Mouse (Mus musculus) CH12.LX (cell line): ENCODE measurements around the gene Fam219b. TPM values are rescaled to one million over a fixed set of nuclear protein-coding genes. Genes with fewer than 3 reads are reported as not detected.

Source experiments
- DNase-seq: peaks from one replicate; pipeline ENCODE4 v3.0.0-alpha.2; 2013; ENCODE audit errors: extremely low read depth
- H3K27ac ChIP-seq: 2 replicates; pipeline ENCODE4 v1.5.1; 2012; ENCODE audit warnings: low read depth, mild to moderate bottlenecking, control low read depth, moderate library complexity; ENCODE audit not compliant: insufficient read depth
- H3K27me3 ChIP-seq: replicated peaks from 2 replicates; pipeline ENCODE3; 2012; ENCODE audit warnings: inconsistent platforms
- H3K36me3 ChIP-seq, 2 experiments: replicated peaks in 1 of 2; 2 replicates each; pipeline versions ENCODE3 to v1.6.1; 2012; ENCODE audit warnings: inconsistent platforms in 1 of 2, low read length in 1 of 2, mild to moderate bottlenecking in 1 of 2, mixed read lengths in 1 of 2, moderate library complexity in 1 of 2; ENCODE audit not compliant: control insufficient read depth in 1 of 2, insufficient read depth in 1 of 2
- H3K4me1 ChIP-seq, 2 experiments: 2 replicates each; pipeline ENCODE4 v1.6.1; 2012; ENCODE audit warnings: inconsistent platforms in 1 of 2, moderate library complexity in 1 of 2; ENCODE audit not compliant: insufficient read depth in 2 of 2, control insufficient read depth in 1 of 2
- H3K4me2 ChIP-seq: 2 replicates; pipeline ENCODE4 v1.6.1; 2012; ENCODE audit warnings: low read depth, mild to moderate bottlenecking, control low read depth; ENCODE audit not compliant: poor library complexity, insufficient read depth, severe bottlenecking
- H3K4me3 ChIP-seq, 3 experiments: fragments of 150-350 bp in 1 of 3; sonication (generic) in 1 of 3; replicated peaks in 1 of 3; 2 replicates each; pipeline versions ENCODE3 to v1.5.1; 2011 to 2012; ENCODE audit warnings: low read depth in 2 of 3, low read length in 2 of 3, mild to moderate bottlenecking in 2 of 3, moderate library complexity in 2 of 3, control low read depth in 1 of 3, improper control_type of control experiment in 1 of 3, inconsistent platforms in 1 of 3, mixed read lengths in 1 of 3; ENCODE audit not compliant: poor library complexity in 1 of 3
- H3K79me2 ChIP-seq: replicated peaks from 2 replicates; pipeline ENCODE4 v1.6.1; 2012; ENCODE audit warnings: mild to moderate bottlenecking, moderate library complexity; ENCODE audit not compliant: control insufficient read depth, poor library complexity, insufficient read depth, severe bottlenecking; ENCODE audit errors: extremely low read depth
- H3K9ac ChIP-seq: 2 replicates; pipeline ENCODE4 v1.6.1; 2012; ENCODE audit warnings: low read depth, mild to moderate bottlenecking, control low read depth, moderate library complexity; ENCODE audit not compliant: insufficient read depth
- H3K9me3 ChIP-seq: replicated peaks from 2 replicates; pipeline ENCODE3; 2012; ENCODE audit warnings: low read length, inconsistent platforms, mixed read lengths
- BHLHE40 ChIP-seq: IDR thresholded peaks from 2 replicates; pipeline ENCODE4 v1.6.1; 2011; ENCODE audit warnings: mild to moderate bottlenecking, low read depth, low read length, improper control_type of control experiment
- CHD1 ChIP-seq: IDR thresholded peaks from 2 replicates; pipeline ENCODE4 v1.6.1; 2012; ENCODE audit warnings: low read depth, low read length, improper control_type of control experiment, inconsistent platforms
- CHD2 ChIP-seq: IDR thresholded peaks from 2 replicates; pipeline ENCODE4 v1.6.1; 2011; ENCODE audit warnings: low read length, improper control_type of control experiment
- CTCF ChIP-seq, 2 experiments: IDR thresholded peaks in 1 of 2; conservative IDR thresholded peaks in 1 of 2; 2 replicates each; pipeline ENCODE4 v1.5.1; 2011 to 2012; ENCODE audit warnings: low read depth in 2 of 2, low read length in 2 of 2, improper control_type of control experiment in 1 of 2, inconsistent platforms in 1 of 2, mild to moderate bottlenecking in 1 of 2, moderate library complexity in 1 of 2
- E2F4 ChIP-seq: IDR thresholded peaks from 2 replicates; pipeline ENCODE4 v1.6.1; 2011; ENCODE audit warnings: low read depth, low read length, improper control_type of control experiment; ENCODE audit not compliant: insufficient replicate concordance
- ELF1 ChIP-seq: IDR thresholded peaks from 2 replicates; pipeline ENCODE4 v1.6.1; 2014; ENCODE audit warnings: low read depth, mild to moderate bottlenecking, inconsistent platforms, low read length, improper control_type of control experiment
- EP300 ChIP-seq: IDR thresholded peaks from 2 replicates; pipeline ENCODE4 v1.6.1; 2011; ENCODE audit warnings: low read length, improper control_type of control experiment
- ETS1 ChIP-seq: conservative IDR thresholded peaks from 2 replicates; pipeline ENCODE4 v1.6.1; 2012; ENCODE audit warnings: low read depth, mild to moderate bottlenecking, inconsistent platforms, low read length, improper control_type of control experiment, moderate library complexity
- GABPA ChIP-seq: IDR thresholded peaks from 2 replicates; pipeline ENCODE4 v1.6.1; 2012; ENCODE audit warnings: low read depth, low read length, improper control_type of control experiment, inconsistent platforms; ENCODE audit not compliant: insufficient replicate concordance
- HCFC1 ChIP-seq: IDR thresholded peaks from 2 replicates; pipeline ENCODE4 v1.6.1; 2012; ENCODE audit warnings: low read depth, mild to moderate bottlenecking, inconsistent platforms, low read length, improper control_type of control experiment
- IRF4 ChIP-seq: IDR thresholded peaks from 2 replicates; pipeline ENCODE4 v1.6.1; 2014; ENCODE audit warnings: low read depth, mild to moderate bottlenecking, inconsistent platforms, low read length, improper control_type of control experiment
- JUN ChIP-seq: IDR thresholded peaks from 2 replicates; pipeline ENCODE4 v1.6.1; 2011; ENCODE audit warnings: low read depth, mild to moderate bottlenecking, low read length, improper control_type of control experiment, moderate library complexity; ENCODE audit not compliant: insufficient read depth
- JUND ChIP-seq: conservative IDR thresholded peaks from 2 replicates; pipeline ENCODE4 v1.6.1; 2011; ENCODE audit warnings: low read depth, low read length, improper control_type of control experiment
- KAT2A ChIP-seq: IDR thresholded peaks from 2 replicates; pipeline ENCODE4 v1.6.1; 2012; ENCODE audit warnings: low read length, improper control_type of control experiment, inconsistent platforms; ENCODE audit not compliant: insufficient replicate concordance
- MAFK ChIP-seq: IDR thresholded peaks from 2 replicates; pipeline ENCODE4 v1.6.1; 2011; ENCODE audit warnings: low read length, improper control_type of control experiment; ENCODE audit not compliant: insufficient replicate concordance
- MAX ChIP-seq: IDR thresholded peaks from 2 replicates; pipeline ENCODE4 v1.6.1; 2011; ENCODE audit warnings: low read length, improper control_type of control experiment
- MAZ ChIP-seq: IDR thresholded peaks from 2 replicates; pipeline ENCODE4 v1.6.1; 2012; ENCODE audit warnings: low read depth, mild to moderate bottlenecking, inconsistent platforms, low read length, improper control_type of control experiment, moderate library complexity
- MEF2A ChIP-seq: IDR thresholded peaks from 2 replicates; pipeline ENCODE4 v1.6.1; 2014; ENCODE audit warnings: low read depth, mild to moderate bottlenecking, inconsistent platforms, low read length, improper control_type of control experiment, borderline replicate concordance
- MXI1 ChIP-seq: IDR thresholded peaks from 2 replicates; pipeline ENCODE4 v1.6.1; 2011; ENCODE audit warnings: mild to moderate bottlenecking, low read depth, low read length, improper control_type of control experiment
- MYC ChIP-seq: IDR thresholded peaks from 2 replicates; pipeline ENCODE4 v1.6.1; 2011; ENCODE audit warnings: low read depth, mild to moderate bottlenecking, improper control_type of control experiment, low read length
- NELFE ChIP-seq: IDR thresholded peaks from 2 replicates; pipeline ENCODE4 v1.6.1; 2011; ENCODE audit warnings: low read depth, low read length, improper control_type of control experiment
- NRF1 ChIP-seq: IDR thresholded peaks from 2 replicates; pipeline ENCODE4 v1.6.1; 2014; ENCODE audit warnings: low read depth, mild to moderate bottlenecking, inconsistent platforms, low read length, improper control_type of control experiment, moderate library complexity
- PAX5 ChIP-seq: IDR thresholded peaks from 2 replicates; pipeline ENCODE4 v1.6.1; 2012; ENCODE audit warnings: low read length, inconsistent platforms, mixed read lengths
- POLR2A ChIP-seq: IDR thresholded peaks from 2 replicates; pipeline ENCODE4 v1.6.1; 2011; ENCODE audit warnings: low read depth, mild to moderate bottlenecking, improper control_type of control experiment, low read length
- POLR2AphosphoS2 ChIP-seq: IDR thresholded peaks from 2 replicates; pipeline ENCODE4 v1.6.1; 2011; ENCODE audit warnings: low read depth, low read length, improper control_type of control experiment
- RAD21 ChIP-seq: IDR thresholded peaks from 2 replicates; pipeline ENCODE4 v1.6.1; 2011; ENCODE audit warnings: low read depth, mild to moderate bottlenecking, low read length, improper control_type of control experiment, moderate library complexity
- RCOR1 ChIP-seq: conservative IDR thresholded peaks from 2 replicates; pipeline ENCODE4 v1.6.1; 2012; ENCODE audit warnings: low read depth, mild to moderate bottlenecking, inconsistent platforms, low read length, improper control_type of control experiment
- SIN3A ChIP-seq: IDR thresholded peaks from 2 replicates; pipeline ENCODE4 v1.6.1; 2012; ENCODE audit warnings: low read length, improper control_type of control experiment, inconsistent platforms
- SMC3 ChIP-seq: IDR thresholded peaks from 2 replicates; pipeline ENCODE4 v1.6.1; 2011; ENCODE audit warnings: low read depth, low read length, improper control_type of control experiment
- TBP ChIP-seq: conservative IDR thresholded peaks from 2 replicates; pipeline ENCODE4 v1.6.1; 2011; ENCODE audit warnings: low read depth, low read length, improper control_type of control experiment
- TCF12 ChIP-seq: IDR thresholded peaks from 2 replicates; pipeline ENCODE4 v1.6.1; 2014; ENCODE audit warnings: low read depth, mild to moderate bottlenecking, inconsistent platforms, low read length, improper control_type of control experiment
- UBTF ChIP-seq: IDR thresholded peaks from 2 replicates; pipeline ENCODE4 v1.6.1; 2012; ENCODE audit warnings: low read depth, mild to moderate bottlenecking, inconsistent platforms, low read length, improper control_type of control experiment, moderate library complexity
- USF1 ChIP-seq: IDR thresholded peaks from 2 replicates; pipeline ENCODE4 v1.6.1; 2014; ENCODE audit warnings: low read depth, mild to moderate bottlenecking, inconsistent platforms, low read length, improper control_type of control experiment
- USF2 ChIP-seq: conservative IDR thresholded peaks from 2 replicates; pipeline ENCODE4 v1.6.1; 2011; ENCODE audit warnings: low read depth, low read length, improper control_type of control experiment
- ZC3H11A ChIP-seq: IDR thresholded peaks from 2 replicates; pipeline ENCODE4 v1.6.1; 2012; ENCODE audit warnings: low read depth, mild to moderate bottlenecking, inconsistent platforms, low read length, improper control_type of control experiment
- ZKSCAN1 ChIP-seq: IDR thresholded peaks from 2 replicates; pipeline ENCODE4 v1.6.1; 2012; ENCODE audit warnings: low read depth, inconsistent platforms, low read length, improper control_type of control experiment, borderline replicate concordance
- ZMIZ1 ChIP-seq: IDR thresholded peaks from 2 replicates; pipeline ENCODE4 v1.6.1; 2012; ENCODE audit warnings: low read depth, mild to moderate bottlenecking, inconsistent platforms, low read length, improper control_type of control experiment
- ZNF384 ChIP-seq: IDR thresholded peaks from 2 replicates; pipeline ENCODE4 v1.6.1; 2012; ENCODE audit warnings: low read depth, low read length, improper control_type of control experiment, inconsistent platforms
- dilution Hi-C: fragments of 300-500 bp; cut with MboI; formaldehyde crosslinking; loops from 2 replicates; pipeline ENCODE4 v1.14.3; 2020; ENCODE audit warnings: low sequenced_read_pairs; ENCODE audit not compliant: extremely low pct_unique_long_range_greater_than_20kb, extremely low pct_ligation_motif_present
- in situ Hi-C: fragments of 300-500 bp; cut with MboI; formaldehyde crosslinking; loops from 3 replicates; pipeline ENCODE4 v1.14.3; 2019; ENCODE audit warnings: low sequenced_read_pairs, low pct_ligation_motif_present, low pct_unique_long_range_greater_than_20kb, mixed read lengths
- polyA plus RNA-seq: library from polyadenylated mRNA; unstranded; fragments of >175 nt; gene quantifications from 2 replicates; pipeline ENCODE4 v1.2.1, GENCODE M21; 2012; ENCODE audit warnings: low read depth; ENCODE audit not compliant: insufficient read length
- total RNA-seq, 2 experiments: library from RNA; depleted of rRNA; stranded (reverse); fragments of 300-350 nt in 1 of 2; fragments of >200 nt in 1 of 2; gene quantifications; 2 replicates each; pipeline ENCODE4 v1.2.3; 2012 to 2014

Fam219b gene
- total RNA-seq (2012; rRNA removed), result 10.6 and 11.8 TPM in 2 replicates
- 8.3 and 9.3 TPM in 2 replicates for total RNA-seq (2014; rRNA removed)
- 9.2 and 10.2 TPM in 2 replicates for polyA plus RNA-seq

DNA sequence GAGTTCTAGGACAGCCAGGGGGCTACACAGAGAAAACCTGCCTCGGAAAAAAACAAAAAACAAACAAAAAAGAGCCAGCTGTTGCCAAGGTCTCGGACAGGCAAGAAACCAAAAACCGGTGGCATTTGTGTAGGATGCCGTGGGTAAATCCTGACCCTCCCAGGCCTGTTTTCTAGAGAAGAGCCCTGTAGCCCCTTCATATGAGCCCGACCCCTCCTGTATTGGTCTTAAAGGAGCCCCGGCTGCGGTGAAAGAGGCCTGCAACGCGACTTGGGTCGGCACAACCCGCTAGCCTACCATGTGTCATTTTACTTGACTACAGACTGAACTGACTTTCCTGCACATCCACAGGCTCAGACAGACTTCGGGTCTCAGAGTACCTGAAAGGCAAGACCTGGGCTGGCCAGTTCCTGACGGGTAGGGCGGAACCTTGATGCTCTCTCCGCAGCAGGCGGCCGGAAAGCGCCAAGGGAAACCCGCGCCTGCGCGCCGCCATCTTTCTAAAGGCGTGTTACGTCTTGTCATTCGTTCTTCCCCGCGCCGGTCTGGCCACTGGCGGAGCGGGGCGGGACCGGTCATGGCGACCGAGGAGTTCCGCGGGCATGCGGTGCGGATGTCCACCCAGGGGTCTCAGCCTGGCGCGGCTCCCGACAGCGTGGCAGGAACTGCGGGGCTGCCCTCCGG, at the start of gene Fam219b:
Gene Fam219b (plus strand): TSS at position 485 of the 684 bp plus-strand sequence.
- Histone ChIP-seq H3K9me3 (no peaks in the 10 kb centered on the region), H3K27ac (peak within 1 kb of the TSS; percentile 26; the same call in 1 of the 2 replicates), H3K4me1 (peaks cover 7 to 24% of the 10 kb centered on the region in 2 experiments), H3K4me2 (peak within 1 kb of the TSS; percentile 90), H3K4me3 (peak within 1 kb of the TSS; percentile 82 to 95 (median 90)), H3K36me3 (peaks cover 34 to 64% of the 10 kb centered on the region in 2 experiments), H3K79me2 (peaks cover 10% of the 10 kb centered on the region), H3K27me3 (no peaks in the 10 kb centered on the region), H3K9ac (peak within 1 kb of the TSS; percentile 79)
- dilution Hi-C loops (no loop called here), in situ Hi-C loops (no loop called here)
- no peak for TF ChIP-seq ZC3H11A
- TF ChIP-seq ZNF384, result no peak
- TF ChIP-seq EP300, result no peak
- TF ChIP-seq JUND, result no peak
- peak; percentile 65 for TF ChIP-seq IRF4
- no peak for TF ChIP-seq CTCF (conservative IDR thresholded peaks at IDR 0.05 in 1 of 2, IDR thresholded peaks at IDR 0.05 in 1 of 2; ENCODE audit: low read depth in 2 of 2, low read length in 2 of 2)
- no peak for TF ChIP-seq MAFK
- TF ChIP-seq ZKSCAN1, result no peak
- TF ChIP-seq USF1, result no peak
- peak; percentile 80 for TF ChIP-seq MAX
- TF ChIP-seq NRF1, result peak; percentile 93
- TF ChIP-seq ETS1, result no peak
- no peak for TF ChIP-seq PAX5
- peak; percentile 89 for TF ChIP-seq POLR2AphosphoS2
- TF ChIP-seq MYC, result peak; percentile 65; the same call in 1 of the 2 replicates
- no peak; the same call in 1 of the 2 replicates for TF ChIP-seq GABPA
- peak; percentile 68 for TF ChIP-seq NELFE
- TF ChIP-seq TCF12, result peak; percentile 87
- no peak for TF ChIP-seq RAD21
- TF ChIP-seq ZMIZ1, result peak; percentile 76; the same call in 1 of the 2 replicates
- no peak for TF ChIP-seq BHLHE40
- 0 out of 2 replicates have a peak, but pooled peaks have one; percentile 53 for TF ChIP-seq E2F4
- no peak for TF ChIP-seq RCOR1
- peak; percentile 62; the same call in 1 of the 2 replicates for TF ChIP-seq MEF2A
- TF ChIP-seq CHD1, result no peak
- TF ChIP-seq USF2, result no peak
- peak; percentile 90 for TF ChIP-seq MXI1
- TF ChIP-seq UBTF, result peak; percentile 78; the same call in 1 of the 2 replicates
- TF ChIP-seq JUN, result no peak
- TF ChIP-seq CHD2, result no peak; the same call in 1 of the 2 replicates
- peak; percentile 91 for TF ChIP-seq HCFC1
- TF ChIP-seq SMC3, result no peak
- peak; percentile 84; the same call in 1 of the 2 replicates for TF ChIP-seq SIN3A
- 0 out of 2 replicates have a peak, but pooled peaks have one; percentile 28 for TF ChIP-seq MAZ
- TF ChIP-seq TBP, result peak; percentile 61
- TF ChIP-seq POLR2A, result peak; percentile 86
- TF ChIP-seq ELF1, result peak; percentile 78
- peak; percentile 74; the same call in 1 of the 2 replicates for TF ChIP-seq KAT2A
- peak; percentile 85 for DNase-seq
